Mouse (Mus musculus): ENCODE results near the gene Spn.

DNA sequence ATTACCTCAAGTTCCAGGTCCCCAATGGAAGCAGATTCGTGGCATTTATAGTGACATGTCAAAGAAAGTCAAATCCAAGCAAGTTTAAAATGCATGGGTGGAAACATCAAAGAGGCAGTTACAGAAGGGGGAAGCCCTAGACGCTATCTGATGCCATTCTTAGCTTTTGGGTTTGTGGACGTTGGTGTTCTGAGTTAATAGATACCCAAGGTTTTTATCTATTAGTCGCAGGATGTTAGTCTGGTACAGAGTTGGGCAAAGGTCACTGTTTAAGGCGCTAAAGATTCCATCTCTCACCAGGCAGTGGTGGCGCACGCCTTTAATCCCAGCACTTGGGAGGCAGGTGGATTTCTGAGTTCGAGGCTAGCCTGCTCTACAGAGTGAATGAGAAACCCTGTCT, 45.7 kb upstream of the Spn start:
- TF ChIP-seq POLR2A (IDR thresholded peaks at IDR 0.05; ENCODE audit: borderline replicate concordance, extremely low read depth, insufficient read depth, insufficient read length, poor library complexity, severe bottlenecking) (no peak), CTCF (IDR thresholded peaks at IDR 0.05; ENCODE audit: borderline replicate concordance, extremely low read depth, insufficient read depth, insufficient read length) (no peak)
